Mouse (Mus musculus) liver, embryonic 14.5 days (tissue): ENCODE results near the gene Dynlt1c.
"Not testable (repeated sequence)": the region's sequence is repeated elsewhere in the genome, so short reads cannot be mapped to it uniquely, and the experiment has no call there.

Experiments used
- CTCF ChIP-seq: IDR thresholded peaks from 2 replicates; pipeline ENCODE4 v1.5.1; 2016; ENCODE audit warnings: antibody characterized with exemption, low read depth, control low read depth
- EP300 ChIP-seq: IDR thresholded peaks from 2 replicates; pipeline ENCODE4 v1.6.1; 2016; ENCODE audit warnings: antibody characterized with exemption, low read depth

- not testable (repeated sequence) for TF ChIP-seq CTCF, EP300
These were observed 54.3 kb downstream of the Dynlt1c start, which contains the start of gene Dynlt1f for GRCm38 (mm10) chr17:6655567-6656281.
